Mouse (Mus musculus) CH12F3 (cell line): ENCODE data around the gene Nme2.

ENCODE experiments used
- in situ Hi-C: fragments of 300-500 bp; cut with MboI; formaldehyde crosslinking; loops from 2 replicates; pipeline ENCODE4 v1.14.3; 2020; ENCODE audit warnings: low sequenced_read_pairs

Gene Nme2

DNA sequence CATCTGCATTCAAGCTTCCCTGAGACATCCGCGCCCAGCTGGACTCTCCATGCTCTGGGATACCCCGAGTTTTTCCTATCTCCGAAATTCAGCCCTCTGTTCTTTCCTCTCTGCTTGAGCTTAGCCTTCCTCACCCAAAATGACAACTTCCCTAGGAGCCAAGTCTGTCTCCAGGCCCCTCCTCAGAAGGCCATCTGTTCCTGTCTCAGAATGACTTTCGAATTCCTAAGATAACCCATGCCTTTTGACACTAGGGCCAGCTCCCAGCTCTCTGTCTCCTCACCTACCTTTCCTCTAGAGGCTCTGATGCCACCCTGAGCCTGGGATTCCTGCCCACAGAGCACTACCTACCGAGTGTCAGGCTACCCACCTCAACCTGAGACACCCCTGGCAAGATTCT, at the start of gene Nme2:
Gene Nme2, minus strand, starts transcription at position 101 of the 400 bp plus-strand sequence.
- in situ Hi-C loops, result no loop called here

DNA sequence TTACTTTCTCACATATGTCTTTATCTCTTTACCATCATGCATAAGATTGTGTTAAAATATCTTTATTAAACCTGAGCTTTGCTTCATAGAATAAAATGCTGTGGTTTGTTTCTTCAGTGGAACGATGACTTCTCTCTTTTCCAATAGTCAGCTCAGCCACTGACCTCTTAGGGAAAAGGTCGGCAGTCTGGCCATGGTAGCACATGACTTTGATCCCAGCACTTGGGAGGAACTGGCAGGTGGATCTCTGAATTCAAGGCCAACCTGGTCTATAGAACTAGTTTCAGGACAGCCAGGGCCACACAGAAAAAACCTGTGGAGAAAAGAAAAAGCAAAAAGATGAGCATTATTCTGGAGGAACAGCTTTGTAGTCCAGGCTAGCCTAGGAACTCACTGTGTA, 47.3 kb upstream of the Nme2 start:
- in situ Hi-C loops, result no loop called here

DNA sequence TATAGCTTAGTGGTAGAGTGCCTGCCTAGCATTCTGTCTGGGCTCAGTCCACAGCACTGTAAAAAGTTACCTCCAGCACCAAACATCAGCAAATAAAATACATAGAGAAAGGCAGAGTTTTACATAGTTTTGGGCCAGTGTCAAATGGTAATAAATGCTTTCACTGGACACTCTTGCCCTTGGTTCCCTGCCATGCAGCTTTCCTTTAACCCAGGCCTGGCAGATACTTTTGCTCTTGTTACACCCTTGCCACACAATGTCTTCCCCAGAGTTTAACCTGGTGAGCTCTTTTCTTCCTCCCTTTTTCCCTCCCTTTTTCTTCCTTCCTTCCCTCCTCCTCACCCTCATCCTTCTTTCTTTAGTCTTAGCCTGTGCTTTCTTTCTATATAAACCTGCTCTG, 43.2 kb upstream of the Nme2 start:
- in situ Hi-C loops, result no loop called here

DNA sequence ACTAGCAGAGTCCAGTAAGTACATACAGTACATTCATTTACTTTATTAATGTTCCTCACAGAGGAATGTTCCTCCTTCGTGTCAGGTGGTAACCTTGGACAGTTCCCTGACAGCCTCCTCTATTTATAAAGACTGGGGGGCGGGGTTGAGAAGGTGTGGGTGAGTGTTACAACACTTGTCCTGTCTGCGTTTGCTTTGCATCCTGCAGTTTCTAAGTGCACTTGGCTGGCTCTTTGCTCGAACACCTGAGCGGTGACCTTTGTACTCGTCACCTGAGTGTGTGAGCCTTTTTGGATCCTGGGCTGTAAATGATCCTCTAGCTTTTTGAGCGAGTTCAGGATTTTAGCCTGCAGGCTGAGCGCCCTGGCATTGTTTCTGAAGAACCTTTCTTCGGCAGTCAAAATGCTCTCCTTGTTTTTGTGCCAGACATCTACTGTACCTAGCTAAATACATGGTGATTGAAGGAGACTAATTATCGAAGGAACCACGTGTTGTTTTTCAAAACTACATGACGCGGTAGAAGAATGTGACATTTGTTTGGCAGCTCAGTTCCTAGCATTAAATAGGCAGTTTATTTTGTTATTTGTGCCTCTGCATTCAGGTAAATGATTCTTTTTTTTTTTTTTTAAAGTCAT, 41.2 kb upstream of the Nme2 start:
- in situ Hi-C loops, result no loop called here

DNA sequence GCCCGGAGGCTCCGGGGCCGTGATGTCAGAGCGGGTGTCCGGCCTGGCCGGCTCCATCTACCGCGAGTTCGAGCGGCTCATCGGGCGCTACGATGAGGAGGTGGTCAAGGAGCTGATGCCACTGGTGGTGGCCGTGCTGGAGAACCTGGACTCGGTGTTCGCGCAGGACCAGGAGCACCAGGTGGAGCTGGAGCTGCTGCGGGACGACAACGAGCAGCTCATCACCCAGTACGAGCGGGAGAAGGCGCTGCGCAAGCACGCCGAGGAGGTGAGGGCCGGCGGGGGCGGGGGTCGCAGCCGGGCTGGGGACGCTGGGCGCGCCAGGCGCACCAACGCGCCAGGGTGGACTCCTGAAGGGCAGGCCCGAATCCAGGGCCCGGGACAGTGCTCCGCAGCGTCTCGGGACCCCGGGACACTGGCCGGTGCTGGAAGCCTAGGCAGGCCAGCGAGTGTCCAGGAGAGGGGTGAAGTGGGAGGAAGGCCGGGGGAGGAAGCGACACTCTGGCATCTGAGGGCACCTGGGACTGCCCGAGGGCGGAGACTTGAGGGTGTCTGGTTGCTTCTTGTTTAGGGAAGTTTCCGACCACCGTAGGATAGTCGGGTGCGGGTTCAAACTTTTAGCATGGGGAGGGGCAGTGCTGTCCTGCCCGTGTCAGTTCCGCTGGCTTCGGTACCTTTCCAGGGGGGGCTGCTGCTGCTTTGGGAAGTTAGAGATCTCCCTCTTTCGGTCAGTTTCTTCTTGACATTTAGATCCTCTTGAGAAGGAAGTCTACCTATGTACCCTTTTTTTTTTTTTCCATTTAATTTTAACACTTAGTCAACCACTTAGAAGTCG, 40.5 kb upstream of the Nme2 start:
- in situ Hi-C loops, result no loop called here

DNA sequence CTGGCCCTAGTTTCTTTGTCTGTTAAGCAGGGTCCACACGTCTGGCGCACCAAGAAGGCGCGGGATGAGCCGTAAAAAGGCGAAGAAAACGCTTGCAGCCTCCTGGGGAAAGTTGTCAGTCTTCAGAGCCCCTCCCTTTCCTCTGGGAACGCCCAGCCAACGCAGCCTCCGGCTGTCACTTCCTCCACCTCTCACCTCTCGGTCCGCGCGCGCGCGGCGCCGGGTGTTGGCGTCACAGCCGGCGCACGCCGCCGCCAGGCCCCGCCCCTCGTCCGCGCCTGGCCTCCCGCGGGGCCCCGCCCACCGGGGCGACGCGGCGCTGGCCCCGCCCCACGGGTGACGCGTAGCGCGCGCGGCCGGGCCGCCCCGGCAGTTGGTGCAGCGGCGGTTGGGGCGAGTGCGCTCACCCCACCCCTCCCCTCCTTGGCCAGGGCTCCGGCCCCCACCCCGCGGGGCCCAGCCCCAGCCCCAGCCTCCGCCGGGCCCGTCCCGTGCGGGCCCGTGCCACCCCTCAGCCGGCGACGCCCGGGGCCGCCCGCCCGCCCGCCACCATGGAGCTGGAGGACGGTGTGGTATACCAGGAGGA, 39.8 kb upstream of the Nme2 start, which contains the start of gene Spag9:
Gene Spag9, plus strand, starts transcription at position 372 of the 586 bp plus-strand sequence.
- in situ Hi-C loops, result no loop called here

DNA sequence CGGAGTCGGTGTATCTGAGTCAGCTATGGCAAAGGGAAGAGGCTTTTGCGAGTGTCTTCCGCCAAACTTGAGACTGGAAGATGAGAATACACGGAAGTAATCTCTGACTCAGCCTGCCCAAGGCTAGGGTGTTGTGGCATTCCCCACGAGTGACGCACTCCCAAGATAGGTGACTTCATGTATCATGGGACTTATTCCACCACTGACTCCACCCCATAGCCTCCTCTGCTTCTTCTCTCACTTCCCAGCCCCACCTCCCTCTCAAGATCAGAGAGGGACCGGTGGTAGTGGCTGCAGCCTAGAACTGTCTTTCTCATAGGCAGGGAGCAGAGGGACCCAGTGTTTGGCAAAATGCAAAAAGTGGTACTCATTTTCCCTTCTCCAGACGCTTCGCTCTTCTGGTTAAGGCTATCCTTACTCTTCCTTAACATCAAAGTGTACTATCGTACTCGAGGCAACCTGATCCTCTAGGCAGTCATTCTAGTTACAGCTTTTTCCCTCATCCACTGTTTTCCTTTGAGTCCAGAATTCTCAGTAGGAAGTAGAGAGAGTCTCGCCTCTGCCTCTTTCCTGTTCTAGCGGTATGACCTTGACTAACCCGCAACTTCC, 39.2 kb upstream of the Nme2 start:
- in situ Hi-C loops, result no loop called here

DNA sequence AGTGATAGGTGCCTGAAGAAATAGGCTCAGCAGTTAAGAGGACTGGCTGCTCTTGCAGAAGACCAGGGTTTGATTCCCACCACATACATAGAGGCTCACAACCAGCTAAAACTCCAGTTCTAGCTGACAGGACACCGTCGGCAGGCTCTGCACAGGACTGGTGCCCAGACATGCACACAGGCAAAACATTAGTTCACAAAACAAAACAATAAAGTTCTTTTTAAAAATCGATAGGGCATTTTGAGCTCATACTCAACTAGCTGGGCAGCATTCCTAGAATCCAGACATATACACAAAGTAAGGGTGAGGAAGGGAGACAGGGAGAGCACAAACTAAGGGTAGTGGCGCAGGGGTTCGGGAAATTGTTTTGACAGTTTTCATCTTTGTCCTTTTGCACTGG, 38.5 kb upstream of the Nme2 start:
- in situ Hi-C loops, result no loop called here

DNA sequence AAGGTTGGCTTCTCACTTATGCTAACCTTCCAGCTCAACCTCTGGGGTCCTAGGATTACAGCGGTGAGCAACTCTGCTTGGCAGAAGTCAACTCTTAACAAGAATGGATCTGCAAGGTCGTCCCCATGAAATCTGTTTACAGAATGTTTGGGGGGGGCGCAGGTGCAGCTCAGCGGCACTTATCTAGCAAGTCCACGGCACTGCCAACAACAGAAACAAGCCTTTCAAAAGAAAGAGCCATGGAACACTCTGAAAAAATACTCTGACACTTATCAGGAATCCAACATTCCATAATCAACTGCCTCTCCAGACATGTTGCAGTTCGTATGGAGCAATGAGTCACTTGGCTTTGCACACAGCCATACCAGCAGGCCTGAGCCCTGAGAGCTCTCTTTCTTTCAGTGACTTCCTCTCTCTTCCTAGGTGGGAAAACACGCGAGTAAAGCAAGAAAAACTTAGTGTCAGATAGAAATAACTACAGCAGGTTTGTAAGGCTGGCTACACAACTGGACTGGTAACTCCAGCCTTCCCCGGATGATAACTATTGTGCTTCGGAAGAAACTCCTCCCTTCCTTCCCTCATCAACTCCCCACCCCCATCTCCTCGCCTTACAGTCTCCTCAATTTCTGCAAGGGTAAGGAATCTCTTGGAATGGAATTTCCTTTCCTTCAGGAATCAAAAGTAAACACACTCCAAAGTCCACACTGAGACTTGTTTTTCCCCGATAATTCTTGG, 32.4 kb upstream of the Nme2 start:
- in situ Hi-C loops, result no loop called here

DNA sequence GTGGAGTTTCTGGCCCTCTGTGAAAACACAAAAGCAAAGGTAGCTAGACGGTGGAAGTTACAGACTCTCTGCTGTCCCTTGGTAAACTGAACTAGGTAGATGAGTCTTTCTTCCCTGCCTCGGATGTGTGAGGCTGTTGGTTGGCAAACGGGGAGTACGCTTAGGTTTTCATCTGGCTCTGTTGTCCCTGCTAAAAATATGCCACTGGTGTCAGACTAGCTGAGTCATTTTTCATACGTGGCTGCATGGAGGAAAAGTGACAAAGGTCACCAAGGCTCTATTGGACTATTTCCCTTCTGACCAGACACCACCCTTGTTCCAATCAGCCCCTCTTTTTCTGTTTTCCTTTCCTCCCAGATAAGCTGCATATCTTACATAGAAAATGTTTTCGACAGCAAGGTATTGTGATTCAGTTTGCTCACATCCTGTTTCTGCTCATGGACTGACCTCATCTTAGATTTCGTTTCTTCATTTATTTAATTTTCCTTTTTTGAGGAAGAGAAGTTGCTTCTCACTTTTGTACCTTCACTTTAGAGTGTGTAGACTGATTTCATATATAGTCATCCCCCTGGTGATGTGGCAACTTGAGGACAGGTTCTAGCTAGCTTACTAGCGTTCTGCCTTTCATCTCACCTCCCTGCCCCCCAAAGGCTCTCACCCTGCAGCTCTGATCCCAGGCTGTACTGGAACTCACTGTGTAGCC, 31.7 kb upstream of the Nme2 start:
- in situ Hi-C loops, result no loop called here

DNA sequence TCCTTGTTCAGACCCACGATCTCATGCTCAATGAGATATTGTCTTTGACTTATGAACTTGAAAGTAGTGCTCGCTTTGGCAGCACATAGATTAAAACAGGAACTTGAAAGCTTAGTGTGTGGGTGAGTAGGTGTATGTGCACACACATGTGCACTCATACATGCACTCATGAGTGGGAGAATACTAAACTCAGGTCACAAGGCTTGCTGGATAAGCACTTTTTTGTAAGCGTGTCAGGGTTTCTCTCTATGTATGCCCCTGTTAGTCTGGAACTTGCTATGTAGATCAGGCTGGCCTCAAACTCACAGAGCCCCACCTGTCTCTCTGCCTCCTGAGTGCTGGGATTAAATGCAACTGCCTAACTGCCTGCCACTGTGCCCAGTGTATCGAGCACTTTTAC, 31.0 kb upstream of the Nme2 start:
- in situ Hi-C loops, result no loop called here

DNA sequence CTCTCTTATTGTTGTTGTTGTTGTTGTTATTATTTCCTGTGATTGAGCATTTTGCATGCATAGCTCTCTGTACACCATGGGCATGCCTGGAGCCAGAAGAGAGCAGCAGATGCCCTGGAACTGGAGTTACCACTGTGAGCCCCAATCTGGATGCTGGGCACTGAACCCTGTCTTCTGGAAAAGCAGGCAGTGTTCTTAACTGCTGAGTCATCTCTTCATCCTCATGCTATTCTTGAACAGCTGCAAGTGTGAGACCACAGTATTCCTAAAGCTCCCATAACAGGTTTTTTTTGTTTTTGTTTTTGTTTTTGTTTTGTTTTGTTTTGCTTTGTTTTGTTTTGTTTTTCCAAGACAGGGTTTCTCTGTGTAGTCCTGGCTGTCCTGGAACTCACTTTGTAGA, 30.2 kb upstream of the Nme2 start:
- in situ Hi-C loops, result no loop called here

DNA sequence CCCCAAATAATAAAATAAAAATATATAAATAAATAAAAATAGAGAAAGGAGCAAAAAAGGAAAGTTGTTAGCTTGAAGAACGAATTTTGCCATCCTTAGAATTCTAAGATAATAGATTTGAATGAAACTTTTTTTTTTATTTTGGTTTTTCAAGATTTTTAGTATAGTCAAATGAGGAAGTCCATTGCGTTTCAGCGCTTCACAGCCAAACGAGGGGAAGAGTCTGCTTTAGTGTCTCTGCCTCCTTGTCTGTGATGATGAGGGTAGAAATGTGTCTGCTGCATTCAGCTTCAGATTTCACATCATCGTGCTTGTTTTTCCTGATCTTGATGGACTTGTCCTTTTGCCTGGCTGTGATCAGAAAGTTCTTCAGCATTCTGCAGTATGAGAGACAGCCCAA, 29.2 kb upstream of the Nme2 start:
- in situ Hi-C loops, result no loop called here

DNA sequence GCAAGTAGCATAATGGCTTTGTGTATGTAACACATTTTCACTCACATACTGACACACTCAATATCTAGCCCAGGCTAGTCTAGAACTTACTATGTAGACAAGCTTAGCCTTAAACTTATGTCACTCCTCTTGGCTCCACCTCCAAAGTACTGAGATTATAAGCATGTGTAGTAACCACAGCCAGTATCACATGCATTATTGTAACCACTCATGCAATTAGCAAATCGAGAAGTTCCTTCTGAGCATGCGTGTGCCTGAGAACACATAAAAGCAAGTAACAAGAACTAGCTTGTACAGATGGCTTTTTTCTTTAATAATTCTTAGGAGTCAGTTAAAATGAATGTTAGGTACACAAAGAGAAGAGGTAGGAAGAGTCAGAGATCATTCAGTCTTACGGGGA, 28.6 kb upstream of the Nme2 start:
- in situ Hi-C loops, result no loop called here

DNA sequence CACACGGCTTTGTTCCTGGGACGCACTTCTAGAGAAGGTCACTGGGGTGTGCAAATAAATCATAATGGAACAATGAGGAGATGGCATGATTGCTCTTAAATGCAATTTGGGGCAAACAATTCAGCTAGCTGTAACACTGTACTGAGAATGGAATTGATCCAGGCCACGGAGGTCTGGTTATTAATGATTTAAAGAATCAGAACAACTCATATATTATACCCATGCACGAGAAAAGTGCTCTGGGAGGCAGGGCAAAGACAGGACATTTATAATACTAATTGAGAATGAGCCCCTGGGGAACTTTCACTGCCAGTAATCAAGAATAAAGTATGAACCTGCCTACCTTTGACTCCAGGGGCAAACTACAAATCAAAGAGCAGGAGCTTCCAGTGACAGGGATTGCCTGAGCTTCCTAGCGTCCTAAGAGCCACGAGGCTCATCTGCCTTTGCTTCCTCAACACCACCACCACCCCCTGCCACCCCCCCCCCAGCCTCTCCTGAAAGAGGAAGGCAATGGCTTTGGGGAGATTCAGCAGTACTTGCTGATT, 23.5 kb upstream of the Nme2 start:
- in situ Hi-C loops, result no loop called here

DNA sequence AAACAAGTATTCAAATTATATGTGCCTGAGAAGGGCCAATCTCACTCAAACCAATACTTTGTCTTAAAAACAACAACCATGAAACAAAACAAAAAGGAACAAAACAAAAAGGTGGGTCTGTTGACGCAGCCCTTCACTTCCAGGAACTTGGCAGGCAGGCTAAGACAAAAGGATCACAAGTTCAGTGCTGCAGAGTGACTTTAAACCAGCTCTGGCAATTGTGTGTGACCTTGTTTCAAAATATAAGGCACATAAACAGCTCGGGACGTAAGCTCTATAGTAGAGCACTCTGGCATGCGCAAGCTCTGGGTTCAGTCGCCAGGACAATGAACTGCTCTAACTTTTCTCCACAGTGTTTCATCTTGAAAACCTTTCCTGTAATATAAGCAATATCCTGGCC, 16.9 kb upstream of the Nme2 start:
- in situ Hi-C loops, result no loop called here

DNA sequence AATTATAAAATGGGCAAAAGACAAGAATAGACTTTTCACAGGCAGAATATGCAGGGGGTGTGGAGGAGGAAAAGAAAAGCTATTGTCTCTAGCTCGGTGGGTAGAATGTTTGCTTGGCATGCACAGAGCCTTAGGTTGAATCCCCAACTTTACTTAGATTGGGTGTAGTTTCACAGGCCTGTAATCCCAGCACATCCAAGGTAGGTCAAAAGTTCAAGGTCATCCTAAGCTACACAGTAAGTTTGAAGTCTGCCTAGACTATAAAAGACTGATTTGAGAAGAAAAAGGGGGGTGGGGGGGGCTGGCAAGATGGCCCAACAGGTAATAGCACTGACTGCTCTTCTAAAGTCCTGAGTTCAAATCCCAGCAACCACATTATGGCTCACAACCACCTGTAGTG, 13.7 kb upstream of the Nme2 start:
- in situ Hi-C loops, result loop anchor here (10.0 kb wide), 1 partner anchor 105 kb away; no protein-coding TSS in a partner anchor

DNA sequence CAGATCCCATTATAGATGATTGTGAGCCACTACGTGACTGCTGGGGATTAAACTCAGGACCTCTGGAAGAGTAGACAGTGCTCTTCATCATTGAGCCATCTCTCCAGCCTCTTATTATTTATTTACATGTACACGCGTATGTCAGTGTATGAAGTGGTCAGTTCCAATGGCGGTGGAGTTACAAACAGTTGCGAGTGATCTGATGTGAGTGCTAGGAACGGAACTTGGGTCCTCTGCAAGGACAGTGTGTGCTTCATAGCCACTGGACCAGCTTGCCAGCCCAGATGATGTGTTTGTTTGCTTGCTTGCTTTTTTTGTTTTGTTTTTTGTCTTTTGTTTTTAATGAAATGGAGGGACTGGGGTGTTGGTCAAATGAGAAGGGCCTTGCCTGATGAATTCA, 13.1 kb upstream of the Nme2 start:
- in situ Hi-C loops, result loop anchor here (10.0 kb wide), 1 partner anchor 106 kb away; no protein-coding TSS in a partner anchor

DNA sequence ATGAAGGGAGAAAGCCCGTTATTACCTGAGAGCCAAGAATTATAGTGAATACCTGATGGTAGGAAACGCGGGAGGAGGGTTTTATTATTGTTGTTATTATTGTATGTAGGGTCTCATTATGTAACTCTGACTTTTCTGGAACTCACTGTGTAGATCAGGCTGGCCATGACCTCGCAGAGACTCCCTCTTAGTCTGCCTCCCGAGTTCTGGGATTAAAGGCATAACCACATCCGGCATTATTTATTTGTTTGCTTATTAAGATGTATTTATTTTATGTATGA, 12.7 kb upstream of the Nme2 start:
- in situ Hi-C loops, result loop anchor here (10.0 kb wide), 1 partner anchor 106 kb away; no protein-coding TSS in a partner anchor
